Mouse (Mus musculus) cerebellum, adult 2 months (tissue): ENCODE measurements around the gene Rgs3.

ENCODE experiments used
- CTCF ChIP-seq: fragments of 200-500 bp; IDR thresholded peaks from 2 replicates; pipeline ENCODE4 v1.5.1; 2011; ENCODE audit warnings: low read depth, mild to moderate bottlenecking, control low read depth, low read length, moderate library complexity, borderline replicate concordance; ENCODE audit not compliant: insufficient read depth
- POLR2A ChIP-seq: fragments of 200-500 bp; IDR thresholded peaks from 2 replicates; pipeline ENCODE4 v1.6.1; 2011; ENCODE audit warnings: low read length, control low read depth, borderline replicate concordance; ENCODE audit not compliant: insufficient read depth

DNA sequence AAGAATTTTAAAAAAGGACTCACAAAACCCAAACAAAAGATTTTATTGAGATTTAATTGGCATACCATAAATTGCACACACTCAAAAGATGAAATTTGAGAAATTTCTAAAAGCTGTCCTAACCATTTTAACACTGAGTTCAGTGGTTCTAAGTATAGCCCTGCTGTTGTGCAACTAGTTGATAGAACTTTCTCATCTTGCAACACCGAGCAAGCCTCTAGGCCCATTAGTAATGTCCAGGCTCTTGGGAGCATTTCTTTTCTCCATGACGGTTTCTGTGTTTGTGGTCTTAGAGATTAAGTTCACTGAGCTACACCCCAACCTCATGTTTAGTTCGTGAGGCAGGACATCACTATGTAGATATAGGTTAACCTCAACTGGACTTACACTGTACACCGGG is 169.5 kb downstream of the Rgs3 start:
- TF ChIP-seq CTCF (no peak), POLR2A (no peak)
